Mouse (Mus musculus) bone marrow macrophage, adult 2 months (primary cell): ENCODE results near the gene Tppp3.
A peak's percentile ranks its signal among the peaks of the same experiment; 100 is the strongest.

ENCODE experiments used
- CTCF ChIP-seq: IDR thresholded peaks from 2 replicates; pipeline ENCODE4 v1.5.1; 2012; ENCODE audit warnings: low read depth, mild to moderate bottlenecking, low read length, moderate library complexity
- POLR2A ChIP-seq: IDR thresholded peaks from 2 replicates; pipeline ENCODE4 v1.6.1; 2012; ENCODE audit warnings: mild to moderate bottlenecking, low read depth, low read length, borderline replicate concordance

GRCm38 (mm10) chr8:105516018-105516645, 44.8 kb upstream of the Tppp3 start:
- TF ChIP-seq CTCF (peak; percentile 56), POLR2A (no peak)
